9 mouse cellular contexts compared by ENCODE assay signal in the genomic region with DNA sequence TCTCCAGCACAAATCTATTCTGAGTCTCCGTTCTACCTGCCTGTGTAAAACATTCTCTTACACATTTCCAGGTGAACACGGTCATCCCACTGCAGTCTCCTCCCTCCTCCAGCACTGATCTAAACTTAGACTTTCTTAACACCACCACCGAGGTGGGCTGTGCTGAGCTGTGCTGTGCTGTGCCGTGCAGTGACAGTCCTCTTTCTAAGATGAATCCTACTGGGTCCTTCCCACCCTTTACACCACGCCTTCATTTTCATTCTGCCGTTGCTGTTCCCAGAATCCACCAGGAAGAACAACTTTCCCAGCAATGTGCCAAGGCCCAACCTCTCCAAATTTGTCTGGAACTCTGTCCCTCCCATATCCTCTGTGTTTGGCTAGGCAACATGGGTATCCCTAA. TPM values are rescaled to one million over a fixed set of nuclear protein-coding genes. Genes with fewer than 3 reads are reported as not detected.
A peak's percentile ranks its signal among the peaks of the same experiment; 100 is the strongest.
DNase-seq lines count a peak whose midpoint lies in the region; ATAC-seq and TF ChIP-seq lines count a peak whose summit lies in the region.
"Had no signal": no experiment of that assay in that cellular context is flagged by ENCODE, and none has a peak within 500 bp of the region (broad histone marks: within the 10 kb centered on the region; RNA-seq: fewer than 3 reads in every experiment).

No protein-coding gene starts in this region.

- H3K27me3 ChIP-seq in hindbrain, embryonic 11.5 days (ENCODE audit: control insufficient read depth, insufficient read depth, low read length): no peaks in the 10 kb centered on the region
- no peaks in the 10 kb centered on the region for H3K27me3 ChIP-seq in hindbrain, embryonic 16.5 days (replicated peaks; ENCODE audit: control insufficient read depth, insufficient read depth, low read length)
- H3K27me3 ChIP-seq in neural tube, embryonic 13.5 days: no peaks in the 10 kb centered on the region
- H3K27me3 ChIP-seq in neural tube, embryonic 15.5 days (replicated peaks): no peaks in the 10 kb centered on the region
- no peaks in the 10 kb centered on the region for H3K27me3 ChIP-seq in heart, postnatal 0 days (ENCODE audit: control insufficient read depth, insufficient read depth, low read length)
- H3K27me3 ChIP-seq in midbrain, embryonic 11.5 days (ENCODE audit: control insufficient read depth, insufficient read depth, low read length): no peaks in the 10 kb centered on the region

- no peaks in the 10 kb centered on the region for H3K9me3 ChIP-seq in hindbrain, embryonic 11.5 days (ENCODE audit: control insufficient read depth, low read length)
- no peaks in the 10 kb centered on the region for H3K9me3 ChIP-seq in hindbrain, embryonic 16.5 days (ENCODE audit: control insufficient read depth, low read length)
- no peaks in the 10 kb centered on the region for H3K9me3 ChIP-seq in neural tube, embryonic 13.5 days
- no peaks in the 10 kb centered on the region for H3K9me3 ChIP-seq in neural tube, embryonic 15.5 days (replicated peaks)
- H3K9me3 ChIP-seq in heart, postnatal 0 days (replicated peaks; ENCODE audit: control insufficient read depth, low read length): no peaks in the 10 kb centered on the region
- no peaks in the 10 kb centered on the region for H3K9me3 ChIP-seq in midbrain, embryonic 11.5 days (ENCODE audit: control insufficient read depth, low read length)

- no peak overlapping the region for H3K9ac ChIP-seq in hindbrain, embryonic 11.5 days (ENCODE audit: low read depth, low read length)
- H3K9ac ChIP-seq in hindbrain, embryonic 16.5 days (ENCODE audit: low read depth, low read length): no peak overlapping the region; the same call in 1 of the 2 replicates
- 0 out of 2 replicates have a peak overlapping the region, but pooled peaks have one; percentile 8 for H3K9ac ChIP-seq in neural tube, embryonic 13.5 days
- H3K9ac ChIP-seq in neural tube, embryonic 15.5 days (replicated peaks): no peak overlapping the region
- H3K9ac ChIP-seq in heart, postnatal 0 days (replicated peaks; ENCODE audit: low read depth, low read length): no peak overlapping the region
- H3K9ac ChIP-seq in midbrain, embryonic 11.5 days (ENCODE audit: low read length): no peak overlapping the region

- no peak for DNase-seq in hindbrain, embryonic 11.5 days (ENCODE audit: low spot score)
- no peak for DNase-seq in heart, postnatal 0 days (ENCODE audit: low spot score)
- peak; percentile 83 for DNase-seq in telencephalon, adult 2 months (ENCODE audit: low read depth, low spot score)
- no peak for DNase-seq in midbrain, embryonic 11.5 days (ENCODE audit: low spot score, missing footprints)
- DNase-seq: thymus, postnatal 4 days had no signal

- peak overlapping the region; percentile 9; the same call in 1 of the 2 replicates for H3K27ac ChIP-seq in hindbrain, embryonic 11.5 days (ENCODE audit: low read depth, low read length)
- no peak overlapping the region for H3K27ac ChIP-seq in hindbrain, embryonic 16.5 days (ENCODE audit: low read depth, low read length)
- peak overlapping the region; percentile 97; the same call in 1 of the 2 replicates for H3K27ac ChIP-seq in neural tube, embryonic 13.5 days (replicated peaks)
- H3K27ac ChIP-seq in neural tube, embryonic 15.5 days (replicated peaks): no peak overlapping the region
- peak overlapping the region; percentile 98 for H3K27ac ChIP-seq in heart, postnatal 0 days (ENCODE audit: low read depth)
- H3K27ac ChIP-seq in midbrain, embryonic 11.5 days (ENCODE audit: low read depth, low read length): no peak overlapping the region

- no peak for ATAC-seq in hindbrain, embryonic 11.5 days (ENCODE audit: low FRiP score)
- ATAC-seq in hindbrain, embryonic 16.5 days: no peak
- no peak for ATAC-seq in neural tube, embryonic 13.5 days (ENCODE audit: low read depth)
- no peak for ATAC-seq in neural tube, embryonic 15.5 days (ENCODE audit: low FRiP score)
- ATAC-seq in heart, postnatal 0 days (ENCODE audit: insufficient read depth, low read depth): no peak
- no peak for ATAC-seq in midbrain, embryonic 11.5 days (ENCODE audit: low FRiP score)
- ATAC-seq: lung, postnatal 0 days had no signal

- H3K4me1 ChIP-seq in hindbrain, embryonic 11.5 days (replicated peaks; ENCODE audit: control insufficient read depth, insufficient read depth, low read length): peaks cover 13% of the 10 kb centered on the region
- H3K4me1 ChIP-seq in hindbrain, embryonic 16.5 days (ENCODE audit: control insufficient read depth, insufficient read depth, low read depth, low read length): peaks cover 24% of the 10 kb centered on the region
- peaks cover 37% of the 10 kb centered on the region for H3K4me1 ChIP-seq in neural tube, embryonic 13.5 days (replicated peaks)
- H3K4me1 ChIP-seq in neural tube, embryonic 15.5 days: peaks cover 35% of the 10 kb centered on the region
- peaks cover 18% of the 10 kb centered on the region for H3K4me1 ChIP-seq in heart, postnatal 0 days (ENCODE audit: control insufficient read depth, insufficient read depth)
- H3K4me1 ChIP-seq in midbrain, embryonic 11.5 days (ENCODE audit: control insufficient read depth, insufficient read depth, low read length): peaks cover 13% of the 10 kb centered on the region

- TF ChIP-seq CTCF in heart, postnatal 0 days (IDR thresholded peaks at IDR 0.05; ENCODE audit: low read depth): no peak

- H3K4me2 ChIP-seq in hindbrain, embryonic 11.5 days (replicated peaks; ENCODE audit: low read depth, low read length): no peak overlapping the region
- no peak overlapping the region for H3K4me2 ChIP-seq in hindbrain, embryonic 16.5 days (ENCODE audit: low read length)
- no peak overlapping the region for H3K4me2 ChIP-seq in neural tube, embryonic 13.5 days
- no peak overlapping the region for H3K4me2 ChIP-seq in neural tube, embryonic 15.5 days
- no peak overlapping the region for H3K4me2 ChIP-seq in heart, postnatal 0 days (ENCODE audit: low read depth, low read length)
- no peak overlapping the region for H3K4me2 ChIP-seq in midbrain, embryonic 11.5 days

- 68% methylated on average over 6 of the region's 6 CpGs for WGBS in hindbrain, embryonic 11.5 days
- WGBS in hindbrain, embryonic 16.5 days: 74% methylated on average over 6 of the region's 6 CpGs
- WGBS in neural tube, embryonic 13.5 days: 60% methylated on average over 6 of the region's 6 CpGs
- 72% methylated on average over 6 of the region's 6 CpGs for WGBS in neural tube, embryonic 15.5 days
- WGBS in heart, postnatal 0 days: 29% methylated on average over 6 of the region's 6 CpGs
- WGBS in midbrain, embryonic 11.5 days: 69% methylated on average over 6 of the region's 6 CpGs

- H3K36me3 ChIP-seq in hindbrain, embryonic 11.5 days (ENCODE audit: control insufficient read depth, insufficient read depth, low read length): no peaks in the 10 kb centered on the region
- peaks cover 3% of the 10 kb centered on the region for H3K36me3 ChIP-seq in hindbrain, embryonic 16.5 days (ENCODE audit: control insufficient read depth, insufficient read depth, low read length)
- peaks cover 18% of the 10 kb centered on the region for H3K36me3 ChIP-seq in neural tube, embryonic 13.5 days
- H3K36me3 ChIP-seq in neural tube, embryonic 15.5 days: peaks cover 16% of the 10 kb centered on the region; the same call in 1 of the 2 replicates
- H3K36me3 ChIP-seq in heart, postnatal 0 days (replicated peaks; ENCODE audit: control insufficient read depth, insufficient read depth, low read length): peaks cover 17% of the 10 kb centered on the region
- H3K36me3 ChIP-seq in midbrain, embryonic 11.5 days (ENCODE audit: control insufficient read depth, insufficient read depth, low read length): no peaks in the 10 kb centered on the region; the same call in 1 of the 2 replicates

- no peak for TF ChIP-seq EP300 in heart, postnatal 0 days (IDR thresholded peaks at IDR 0.05; ENCODE audit: low read depth)

- H3K4me3 ChIP-seq in hindbrain, embryonic 11.5 days (ENCODE audit: low read depth, low read length): no peak overlapping the region
- no peak overlapping the region for H3K4me3 ChIP-seq in hindbrain, embryonic 16.5 days (ENCODE audit: low read length)
- H3K4me3 ChIP-seq in neural tube, embryonic 13.5 days: no peak overlapping the region
- H3K4me3 ChIP-seq in neural tube, embryonic 15.5 days (replicated peaks): no peak overlapping the region
- no peak overlapping the region for H3K4me3 ChIP-seq in heart, postnatal 0 days (ENCODE audit: low read depth, low read length)
- H3K4me3 ChIP-seq in midbrain, embryonic 11.5 days (ENCODE audit: low read depth, low read length): no peak overlapping the region

RNA-seq across cellular contexts. Expression of a gene that starts 1.9 kb away (rescaled TPM):
- polyA plus RNA-seq in hindbrain, embryonic 11.5 days (2014; fragmentation: Nextera tagmentation; extraction: Ambion mirVana): 85.1 and 98.1 TPM in 2 replicates
- polyA plus RNA-seq in hindbrain, embryonic 16.5 days (2015; fragmentation: Nextera tagmentation; extraction: Ambion mirVana): 402 and 475 TPM in 2 replicates
- 268 and 282 TPM in 2 replicates for polyA plus RNA-seq in neural tube, embryonic 13.5 days (2015; fragmentation: Nextera tagmentation; extraction: Ambion mirVana)
- 347 and 355 TPM in 2 replicates for polyA plus RNA-seq in neural tube, embryonic 15.5 days (2015; fragmentation: Nextera tagmentation; extraction: Ambion mirVana)
- 25.2 and 27.9 TPM in 2 replicates for total RNA-seq in heart, postnatal 0 days (2014; rRNA removed; ENCODE audit: low replicate concordance)
- polyA plus RNA-seq in heart, postnatal 0 days (2015; fragmentation: Nextera tagmentation; extraction: Ambion mirVana): 59.2 and 62.1 TPM in 2 replicates
- 72.4 and 73.5 TPM in 2 replicates for polyA plus RNA-seq in midbrain, embryonic 11.5 days (2014; fragmentation: Nextera tagmentation; extraction: Ambion mirVana)

RNA-seq across cellular contexts. Expression of a gene that starts 8.6 kb away (rescaled TPM):
- 5.6 and 7.4 TPM in 2 replicates for polyA plus RNA-seq in hindbrain, embryonic 11.5 days (2014; fragmentation: Nextera tagmentation; extraction: Ambion mirVana)
- 11.1 and 11.2 TPM in 2 replicates for polyA plus RNA-seq in hindbrain, embryonic 16.5 days (2015; fragmentation: Nextera tagmentation; extraction: Ambion mirVana)
- polyA plus RNA-seq in neural tube, embryonic 13.5 days (2015; fragmentation: Nextera tagmentation; extraction: Ambion mirVana): 8.0 and 8.4 TPM in 2 replicates
- 10.0 and 11.9 TPM in 2 replicates for polyA plus RNA-seq in neural tube, embryonic 15.5 days (2015; fragmentation: Nextera tagmentation; extraction: Ambion mirVana)
- 76.8 and 93.5 TPM in 2 replicates for total RNA-seq in heart, postnatal 0 days (2014; rRNA removed; ENCODE audit: low replicate concordance)
- polyA plus RNA-seq in heart, postnatal 0 days (2015; fragmentation: Nextera tagmentation; extraction: Ambion mirVana): 8.1 and 9.7 TPM in 2 replicates
- polyA plus RNA-seq in midbrain, embryonic 11.5 days (2014; fragmentation: Nextera tagmentation; extraction: Ambion mirVana): 6.0 and 7.3 TPM in 2 replicates

RNA-seq across cellular contexts. Expression of a gene that starts 15.8 kb away (rescaled TPM):
- polyA plus RNA-seq in hindbrain, embryonic 11.5 days (2014; fragmentation: Nextera tagmentation; extraction: Ambion mirVana): 52.4 and 54.6 TPM in 2 replicates
- polyA plus RNA-seq in hindbrain, embryonic 16.5 days (2015; fragmentation: Nextera tagmentation; extraction: Ambion mirVana): 38.6 and 42.6 TPM in 2 replicates
- polyA plus RNA-seq in neural tube, embryonic 13.5 days (2015; fragmentation: Nextera tagmentation; extraction: Ambion mirVana): 28.4 and 29.2 TPM in 2 replicates
- 33.3 and 39.2 TPM in 2 replicates for polyA plus RNA-seq in neural tube, embryonic 15.5 days (2015; fragmentation: Nextera tagmentation; extraction: Ambion mirVana)
- 10.9 and 25.5 TPM in 2 replicates for total RNA-seq in heart, postnatal 0 days (2014; rRNA removed; ENCODE audit: low replicate concordance)
- polyA plus RNA-seq in heart, postnatal 0 days (2015; fragmentation: Nextera tagmentation; extraction: Ambion mirVana): 18.3 and 24.3 TPM in 2 replicates
- 53.5 and 57.7 TPM in 2 replicates for polyA plus RNA-seq in midbrain, embryonic 11.5 days (2014; fragmentation: Nextera tagmentation; extraction: Ambion mirVana)

RNA-seq across cellular contexts. Expression of a gene that starts 26.9 kb away (rescaled TPM):
- polyA plus RNA-seq in hindbrain, embryonic 11.5 days (2014; fragmentation: Nextera tagmentation; extraction: Ambion mirVana): 9.8 and 11.6 TPM in 2 replicates
- 18.1 and 20.9 TPM in 2 replicates for polyA plus RNA-seq in hindbrain, embryonic 16.5 days (2015; fragmentation: Nextera tagmentation; extraction: Ambion mirVana)
- polyA plus RNA-seq in neural tube, embryonic 13.5 days (2015; fragmentation: Nextera tagmentation; extraction: Ambion mirVana): 14.7 and 16.8 TPM in 2 replicates
- polyA plus RNA-seq in neural tube, embryonic 15.5 days (2015; fragmentation: Nextera tagmentation; extraction: Ambion mirVana): 20.6 and 24.0 TPM in 2 replicates
- 21.3 and 24.1 TPM in 2 replicates for total RNA-seq in heart, postnatal 0 days (2014; rRNA removed; ENCODE audit: low replicate concordance)
- 12.1 and 13.0 TPM in 2 replicates for polyA plus RNA-seq in heart, postnatal 0 days (2015; fragmentation: Nextera tagmentation; extraction: Ambion mirVana)
- polyA plus RNA-seq in midbrain, embryonic 11.5 days (2014; fragmentation: Nextera tagmentation; extraction: Ambion mirVana): 8.8 and 9.8 TPM in 2 replicates

RNA-seq across cellular contexts. Expression of a gene that starts 33.8 kb away (rescaled TPM):
- 0.19 and 0.29 TPM in 2 replicates for polyA plus RNA-seq in hindbrain, embryonic 11.5 days (2014; fragmentation: Nextera tagmentation; extraction: Ambion mirVana)
- polyA plus RNA-seq in hindbrain, embryonic 16.5 days (2015; fragmentation: Nextera tagmentation; extraction: Ambion mirVana): 1.4 and 1.8 TPM in 2 replicates
- 0.61 TPM in 1 of 2 replicates, not detected in the other for polyA plus RNA-seq in neural tube, embryonic 13.5 days (2015; fragmentation: Nextera tagmentation; extraction: Ambion mirVana)
- 0.68 and 1.0 TPM in 2 replicates for polyA plus RNA-seq in neural tube, embryonic 15.5 days (2015; fragmentation: Nextera tagmentation; extraction: Ambion mirVana)
- total RNA-seq in heart, postnatal 0 days (2014; rRNA removed; ENCODE audit: low replicate concordance): not detected in 2 replicates
- polyA plus RNA-seq in heart, postnatal 0 days (2015; fragmentation: Nextera tagmentation; extraction: Ambion mirVana): 0.26 and 0.29 TPM in 2 replicates
- 0.17 and 0.33 TPM in 2 replicates for polyA plus RNA-seq in midbrain, embryonic 11.5 days (2014; fragmentation: Nextera tagmentation; extraction: Ambion mirVana)

Comparison
In these comparisons a context has a peak if more than half of its experiments do, and no peak if none do; other contexts are left out.
1. H3K27ac ChIP-seq: peak in hindbrain, embryonic 11.5 days (single experiment), neural tube, embryonic 13.5 days (single experiment) and heart, postnatal 0 days (single experiment); none in hindbrain, embryonic 16.5 days (single experiment), neural tube, embryonic 15.5 days (single experiment) and midbrain, embryonic 11.5 days (single experiment).